Mouse (Mus musculus): ENCODE measurements at regions not wholly inside any gene's neighbourhood (a gene's known extent, or its start where the extent isn't known, plus 50 kb on each side); places are given as distances from the start of the nearest gene placed in this dataset.
"Not testable (repeated sequence)": the region's sequence is repeated elsewhere in the genome, so short reads cannot be mapped to it uniquely, and the experiment has no call there.

DNA sequence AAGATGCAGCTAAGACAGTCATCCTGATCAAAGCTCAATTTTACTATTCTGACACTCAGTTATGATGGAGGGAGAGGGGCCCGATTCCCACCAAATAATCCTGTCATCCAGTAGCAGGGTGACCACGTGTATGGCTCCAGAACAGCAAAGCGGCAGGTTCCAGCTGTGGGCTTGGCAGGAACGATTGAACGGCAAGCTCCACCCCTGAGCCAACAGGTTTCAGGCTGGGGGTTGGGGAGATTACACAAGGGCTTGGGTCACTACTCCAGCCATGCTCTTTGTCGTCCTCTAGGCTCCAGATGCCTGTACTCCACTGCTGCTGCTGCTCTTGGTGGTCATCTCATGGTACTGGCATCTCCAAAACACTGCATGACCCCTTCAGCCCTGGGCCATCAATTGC is 119.3 kb upstream of the Tbl1xr1 start:
- not testable (repeated sequence) for H3K27ac ChIP-seq (replicated peaks); H3K36me3 ChIP-seq; H3K9ac ChIP-seq (replicated peaks); H3K9me3 ChIP-seq; ATAC-seq (ENCODE audit: low FRiP score, low read depth); H3K27me3 ChIP-seq; H3K4me1 ChIP-seq; H3K4me3 ChIP-seq; H3K4me2 ChIP-seq (replicated peaks)
- 67% methylated on average over 6 of the region's 6 CpGs for WGBS

DNA sequence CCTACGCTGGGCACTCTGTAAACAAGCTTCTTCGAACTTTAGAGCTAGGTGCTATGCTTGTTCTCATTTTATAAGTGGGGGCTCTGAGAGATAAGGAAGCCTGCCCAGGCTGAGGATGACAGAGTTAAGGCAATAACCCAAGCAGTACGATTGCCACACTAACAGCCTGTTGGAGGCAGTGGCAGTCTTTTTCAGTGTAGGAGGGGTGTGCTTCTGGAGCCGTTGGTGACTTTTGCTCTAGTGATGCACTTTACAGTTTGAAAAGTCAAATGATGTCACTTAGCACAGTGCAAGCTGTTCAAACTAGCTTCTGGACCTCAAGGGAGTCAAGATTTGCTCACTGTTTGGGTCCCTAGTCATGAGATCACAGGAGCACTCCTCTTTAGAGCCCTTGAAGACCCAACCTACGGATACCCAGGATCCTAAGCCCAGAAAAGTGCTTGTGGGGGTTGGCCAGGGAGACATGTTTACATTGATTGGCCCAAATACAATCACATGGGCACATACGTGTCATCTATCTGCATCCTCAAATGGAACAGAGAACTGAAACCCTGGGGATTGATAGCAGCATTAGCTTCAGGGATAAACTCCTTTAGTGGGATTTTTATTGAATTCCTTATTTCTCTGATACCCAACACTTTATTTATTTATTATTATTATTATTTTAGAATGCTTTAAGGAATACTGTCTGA is 117.7 kb upstream of the Tbl1xr1 start:
- Histone ChIP-seq H3K9me3 (no peaks in the 10 kb centered on the region), H3K36me3 (no peaks in the 10 kb centered on the region), H3K27ac (replicated peaks) (no peak overlapping the region), H3K27me3 (no peaks in the 10 kb centered on the region), H3K4me3 (no peak overlapping the region), H3K4me1 (peaks cover 7% of the 10 kb centered on the region), H3K4me2 (replicated peaks) (no peak overlapping the region), H3K9ac (replicated peaks) (no peak overlapping the region)
- ATAC-seq (ENCODE audit: low FRiP score, low read depth), result no peak
- WGBS, result 86% methylated on average over 6 of the region's 6 CpGs

DNA sequence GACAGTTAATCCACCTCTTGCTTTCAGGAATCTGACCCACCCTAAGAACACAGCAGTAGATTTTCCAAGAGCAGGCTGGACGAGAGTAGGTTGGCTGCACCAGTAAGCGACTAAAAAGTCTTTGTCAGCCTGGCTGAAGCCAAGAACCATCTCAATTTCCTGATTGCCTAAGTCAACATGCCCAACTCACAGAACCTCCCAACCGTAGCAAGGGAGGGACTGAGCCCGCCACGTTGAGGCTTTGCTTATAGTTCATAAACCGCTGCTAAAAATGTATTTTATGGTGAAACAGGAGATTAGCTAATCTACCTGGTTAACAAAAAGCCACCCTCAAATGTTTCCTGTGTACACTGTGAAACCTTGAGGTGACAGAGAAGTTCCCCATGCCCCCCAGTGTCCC is 115.4 kb upstream of the Tbl1xr1 start:
- Histone ChIP-seq H3K9me3 (no peaks in the 10 kb centered on the region), H3K36me3 (no peaks in the 10 kb centered on the region), H3K4me3 (no peak overlapping the region), H3K27ac (replicated peaks) (no peak overlapping the region), H3K27me3 (no peaks in the 10 kb centered on the region), H3K4me2 (replicated peaks) (no peak overlapping the region), H3K9ac (replicated peaks) (no peak overlapping the region), H3K4me1 (peaks cover 10% of the 10 kb centered on the region)
- ATAC-seq (ENCODE audit: low FRiP score, low read depth), result no peak
- WGBS, result 71% methylated on average over 6 of the region's 6 CpGs

DNA sequence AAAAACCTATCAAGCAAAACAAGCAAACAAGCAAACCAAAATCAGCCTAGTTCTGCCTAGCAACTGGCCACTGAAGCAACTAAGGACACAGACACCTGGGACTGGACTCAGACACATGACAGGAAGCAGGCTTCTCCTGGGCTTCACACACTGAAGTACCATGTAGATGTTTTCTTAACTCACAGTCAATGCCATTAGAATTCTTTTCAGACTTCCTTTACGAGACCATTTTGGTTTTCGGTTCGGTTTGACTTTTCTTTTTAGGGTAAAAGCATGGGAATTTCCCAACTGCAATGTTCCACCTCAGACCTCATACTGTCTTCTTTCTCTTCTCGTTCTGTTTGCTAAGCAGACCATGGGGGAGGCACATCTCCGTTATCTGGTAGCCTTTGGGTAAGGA is 114.7 kb upstream of the Tbl1xr1 start:
- H3K4me3 ChIP-seq, result no peak overlapping the region
- H3K27ac ChIP-seq (replicated peaks), result no peak overlapping the region
- no peak overlapping the region for H3K9ac ChIP-seq (replicated peaks)
- H3K4me2 ChIP-seq (replicated peaks), result no peak overlapping the region
- H3K36me3 ChIP-seq, result no peaks in the 10 kb centered on the region
- 86% methylated on average over 5 of the region's 5 CpGs for WGBS
- H3K4me1 ChIP-seq, result peaks cover 10% of the 10 kb centered on the region
- H3K9me3 ChIP-seq, result no peaks in the 10 kb centered on the region
- no peak for ATAC-seq (ENCODE audit: low FRiP score, low read depth)
- no peaks in the 10 kb centered on the region for H3K27me3 ChIP-seq

DNA sequence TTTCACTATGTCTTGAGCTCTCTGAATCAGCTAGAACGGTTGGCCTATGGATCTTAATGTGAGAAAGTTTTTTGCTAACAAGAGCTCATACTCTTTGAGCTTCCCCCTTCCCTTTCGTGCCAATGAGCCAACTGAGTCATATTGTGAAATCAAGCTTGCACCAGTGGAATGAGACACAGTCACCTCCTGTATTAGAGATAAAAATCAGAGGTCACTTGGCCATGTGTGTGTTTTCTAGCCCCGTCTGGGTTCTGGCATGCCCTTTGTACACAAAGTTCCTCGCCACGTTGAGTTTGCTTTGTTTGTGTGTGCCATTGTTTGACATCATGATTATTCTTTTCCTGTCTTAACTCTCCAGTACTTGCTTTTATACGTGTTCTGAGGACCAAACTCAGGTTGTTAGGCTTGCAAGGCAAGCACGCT is 114.1 kb upstream of the Tbl1xr1 start:
- Histone ChIP-seq H3K36me3 (no peaks in the 10 kb centered on the region), H3K27me3 (no peaks in the 10 kb centered on the region), H3K27ac (replicated peaks) (no peak overlapping the region), H3K4me3 (no peak overlapping the region), H3K4me2 (replicated peaks) (no peak overlapping the region), H3K9me3 (no peaks in the 10 kb centered on the region), H3K9ac (replicated peaks) (no peak overlapping the region), H3K4me1 (peaks cover 10% of the 10 kb centered on the region)
- no peak for ATAC-seq (ENCODE audit: low FRiP score, low read depth)
- 48% methylated on average over 7 of the region's 7 CpGs for WGBS

DNA sequence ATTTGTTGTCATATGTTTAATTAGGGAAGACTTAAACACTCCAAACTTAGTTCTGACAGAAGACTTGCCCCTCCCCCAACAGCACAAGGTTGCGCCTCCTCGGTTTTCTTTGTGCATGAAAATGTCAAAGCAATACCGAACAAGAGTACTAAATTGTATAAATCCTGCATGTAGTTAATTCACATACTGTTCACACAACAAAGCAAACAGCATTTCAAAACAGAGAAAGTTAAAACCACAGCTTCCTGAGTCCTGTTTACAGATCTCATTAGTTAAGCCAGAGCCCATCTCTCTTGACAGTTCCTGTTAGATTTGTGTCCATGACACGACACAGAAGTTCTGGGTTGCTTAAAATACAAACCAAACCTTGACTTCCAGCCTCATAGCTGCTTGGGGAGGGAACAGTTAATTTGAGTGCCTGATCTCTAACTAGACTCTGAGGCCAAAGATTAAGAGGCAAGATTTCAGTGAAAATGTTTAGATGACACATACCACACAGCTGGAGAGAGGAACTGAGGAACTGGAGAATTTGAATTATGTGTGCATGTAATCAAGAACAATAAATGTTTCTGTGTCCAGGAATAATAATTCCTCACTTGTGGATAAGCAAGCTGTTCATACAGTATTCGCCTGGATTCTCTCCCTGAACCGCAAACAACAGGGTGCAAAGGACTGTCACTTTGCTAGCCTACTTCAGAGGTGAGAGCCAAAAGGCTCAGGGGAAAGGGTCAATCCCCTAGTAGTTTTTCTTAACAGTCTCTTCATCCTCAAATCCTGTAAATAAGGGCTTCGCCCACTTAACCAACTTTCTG is 113.3 kb upstream of the Tbl1xr1 start:
- WGBS, result 37% methylated on average over 7 of the region's 7 CpGs
- H3K36me3 ChIP-seq, result no peaks in the 10 kb centered on the region
- H3K9ac ChIP-seq (replicated peaks), result no peak overlapping the region
- H3K4me1 ChIP-seq, result peaks cover 10% of the 10 kb centered on the region
- no peaks in the 10 kb centered on the region for H3K9me3 ChIP-seq
- H3K27ac ChIP-seq (replicated peaks), result no peak overlapping the region
- no peak overlapping the region for H3K4me3 ChIP-seq
- no peak for ATAC-seq (ENCODE audit: low FRiP score, low read depth)
- H3K27me3 ChIP-seq, result no peaks in the 10 kb centered on the region
- H3K4me2 ChIP-seq (replicated peaks), result no peak overlapping the region

DNA sequence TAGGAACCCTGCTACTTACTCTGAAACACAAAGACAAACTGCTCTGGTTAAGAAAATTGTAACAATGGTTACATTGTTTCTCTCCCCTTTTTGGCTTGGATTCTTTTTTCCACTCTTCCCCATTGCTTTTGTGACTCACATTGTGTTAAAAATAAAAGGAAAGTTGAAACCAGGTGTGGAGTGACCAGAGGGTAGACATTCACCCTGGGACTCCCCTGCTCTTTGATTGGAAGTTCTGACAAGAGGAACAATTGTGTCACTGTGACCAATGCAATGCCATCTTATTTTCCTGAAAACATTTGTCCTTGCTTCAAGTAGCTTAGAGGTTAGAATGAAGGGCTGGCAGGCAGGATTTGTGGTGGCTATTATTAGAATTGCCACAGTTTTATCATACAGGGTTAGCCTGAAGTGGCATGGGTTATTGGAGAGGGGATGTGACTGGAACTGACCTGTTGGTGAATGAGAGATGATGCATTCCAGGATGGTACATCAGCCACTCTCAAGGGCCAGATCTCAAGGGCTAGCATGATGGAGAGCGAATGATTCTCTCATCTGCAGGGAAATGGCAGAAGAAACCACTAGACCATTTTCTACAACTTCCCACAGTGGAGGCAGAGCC is 112.6 kb upstream of the Tbl1xr1 start:
- WGBS, result 96% methylated on average over 1 of the region's 1 CpGs

DNA sequence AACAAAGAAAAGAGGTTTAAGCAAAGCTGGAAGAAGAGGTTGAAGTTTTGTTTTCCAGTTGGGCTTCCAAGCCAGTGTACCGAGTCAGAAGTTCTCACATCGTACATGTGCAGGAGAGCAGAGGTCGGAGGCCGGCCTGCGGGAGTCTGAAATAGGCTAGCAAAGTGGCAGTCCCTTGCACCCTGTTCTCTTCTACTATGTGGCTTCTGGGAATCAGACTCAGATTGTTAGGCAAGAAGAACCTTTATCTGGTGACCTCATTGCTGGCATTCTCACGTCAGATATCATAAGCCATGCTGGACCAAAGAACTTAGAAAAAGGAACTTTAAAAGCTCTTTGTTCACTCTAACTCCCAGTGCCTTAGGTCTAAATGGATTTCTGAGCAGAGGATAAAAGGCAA is 112.0 kb upstream of the Tbl1xr1 start:
- Histone ChIP-seq H3K4me1 (peaks cover 10% of the 10 kb centered on the region), H3K9me3 (no peaks in the 10 kb centered on the region), H3K4me3 (no peak overlapping the region), H3K9ac (replicated peaks) (no peak overlapping the region), H3K27me3 (no peaks in the 10 kb centered on the region), H3K4me2 (replicated peaks) (no peak overlapping the region), H3K27ac (replicated peaks) (no peak overlapping the region), H3K36me3 (no peaks in the 10 kb centered on the region)
- WGBS, result 80% methylated on average over 6 of the region's 6 CpGs
- ATAC-seq (ENCODE audit: low FRiP score, low read depth), result no peak

More for the DNA sequence above, 112.6 kb upstream of the Tbl1xr1 start:
- Histone ChIP-seq H3K27ac (replicated peaks) (no peak overlapping the region), H3K4me1 (peaks cover 10% of the 10 kb centered on the region), H3K36me3 (no peaks in the 10 kb centered on the region), H3K9ac (replicated peaks) (no peak overlapping the region), H3K9me3 (no peaks in the 10 kb centered on the region), H3K27me3 (no peaks in the 10 kb centered on the region), H3K4me3 (no peak overlapping the region), H3K4me2 (replicated peaks) (no peak overlapping the region)
- ATAC-seq (ENCODE audit: low FRiP score, low read depth), result no peak

DNA sequence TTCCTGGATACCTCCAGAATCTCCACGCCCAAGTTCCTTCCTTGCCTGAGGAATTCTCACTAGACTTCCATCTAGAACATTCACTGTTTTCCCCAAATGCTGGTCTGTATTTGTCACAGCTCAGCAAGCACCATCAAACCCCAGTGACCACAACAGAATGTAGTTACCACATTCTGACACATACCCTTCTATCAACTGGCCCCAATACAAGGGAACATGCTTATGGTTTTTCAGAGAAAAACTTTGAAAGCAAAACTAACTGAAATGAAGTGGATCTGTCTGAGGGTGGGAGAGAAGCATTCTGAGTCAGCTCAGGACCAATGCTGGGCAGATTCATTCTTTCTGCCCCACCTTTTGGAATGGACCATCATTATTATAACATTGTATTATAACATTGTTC is 110.9 kb upstream of the Tbl1xr1 start:
- Histone ChIP-seq H3K27me3 (no peaks in the 10 kb centered on the region), H3K4me3 (no peak overlapping the region), H3K4me1 (peaks cover 10% of the 10 kb centered on the region), H3K9ac (replicated peaks) (no peak overlapping the region), H3K9me3 (no peaks in the 10 kb centered on the region), H3K4me2 (replicated peaks) (no peak overlapping the region), H3K27ac (replicated peaks) (no peak overlapping the region), H3K36me3 (no peaks in the 10 kb centered on the region)
- ATAC-seq (ENCODE audit: low FRiP score, low read depth), result no peak
- WGBS, result 96% methylated on average over 1 of the region's 1 CpGs

DNA sequence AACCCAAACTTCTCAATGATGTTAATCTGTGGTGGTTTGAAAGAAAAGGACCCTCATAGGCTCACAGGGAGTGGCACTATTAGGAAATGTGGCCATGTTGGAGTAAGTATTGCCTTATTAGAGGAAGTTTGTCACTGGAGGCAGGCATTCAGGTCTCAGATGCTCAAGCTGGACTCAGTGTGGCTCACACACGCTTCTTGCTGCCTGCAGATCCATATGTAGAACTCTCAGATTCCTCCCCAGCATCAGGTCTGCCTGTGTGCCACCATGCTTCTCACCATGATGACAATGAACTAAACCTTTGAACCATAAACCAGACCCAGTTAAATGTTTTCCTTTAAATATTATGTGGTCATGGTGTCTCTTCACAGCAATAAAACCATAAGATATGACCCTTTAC is 104.7 kb upstream of the Tbl1xr1 start:
- no peak overlapping the region for H3K4me2 ChIP-seq (replicated peaks)
- no peaks in the 10 kb centered on the region for H3K4me1 ChIP-seq
- 94% methylated on average over 1 of the region's 1 CpGs for WGBS
- no peak overlapping the region for H3K9ac ChIP-seq (replicated peaks)
- no peaks in the 10 kb centered on the region for H3K9me3 ChIP-seq
- H3K27me3 ChIP-seq, result no peaks in the 10 kb centered on the region
- H3K27ac ChIP-seq (replicated peaks), result no peak overlapping the region
- H3K4me3 ChIP-seq, result no peak overlapping the region
- no peaks in the 10 kb centered on the region for H3K36me3 ChIP-seq
- ATAC-seq (ENCODE audit: low FRiP score, low read depth), result no peak

DNA sequence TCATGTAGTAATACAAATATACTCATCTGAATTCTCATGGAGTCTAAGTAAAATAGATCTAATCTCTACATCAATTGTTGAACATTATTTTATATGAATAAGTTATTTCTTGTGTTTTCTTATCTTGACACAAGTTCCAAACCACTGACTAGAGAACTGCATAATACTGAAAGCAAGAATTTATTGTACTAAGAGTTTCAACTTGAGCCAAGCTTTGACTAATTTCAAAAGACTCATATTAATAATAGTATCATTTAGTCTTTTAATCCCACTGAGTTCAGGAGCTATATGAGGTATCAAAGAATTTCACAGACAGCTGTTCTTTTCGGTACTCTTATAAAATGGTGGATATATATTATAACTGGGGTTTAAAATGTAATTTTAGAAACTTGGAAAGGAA is 103.3 kb upstream of the Tbl1xr1 start:
- no peak overlapping the region for H3K9ac ChIP-seq (replicated peaks)
- 96% methylated on average over 1 of the region's 1 CpGs for WGBS
- ATAC-seq (ENCODE audit: low FRiP score, low read depth), result no peak
- no peaks in the 10 kb centered on the region for H3K9me3 ChIP-seq
- H3K4me1 ChIP-seq, result no peaks in the 10 kb centered on the region
- H3K4me3 ChIP-seq, result no peak overlapping the region
- no peaks in the 10 kb centered on the region for H3K36me3 ChIP-seq
- no peak overlapping the region for H3K4me2 ChIP-seq (replicated peaks)
- no peaks in the 10 kb centered on the region for H3K27me3 ChIP-seq
- H3K27ac ChIP-seq (replicated peaks), result no peak overlapping the region

DNA sequence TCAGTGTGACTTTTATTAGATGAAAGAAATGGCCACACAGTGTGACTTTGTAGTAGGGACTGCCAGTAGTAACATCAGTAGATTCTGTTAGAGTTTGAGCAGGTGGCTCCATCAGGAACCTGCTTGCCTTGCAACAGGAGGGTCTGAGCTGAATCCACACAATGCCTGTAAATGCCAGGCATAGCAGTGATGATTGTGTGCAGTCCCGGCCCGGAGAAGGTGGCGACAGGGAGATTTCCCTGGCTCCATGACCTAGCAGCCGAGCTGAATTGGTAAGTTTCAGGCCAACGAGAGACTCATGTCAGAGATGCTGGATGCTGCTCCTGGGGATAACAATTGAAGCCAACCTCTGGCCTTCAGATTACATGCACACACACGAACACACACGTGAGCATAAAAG is 102.8 kb upstream of the Tbl1xr1 start:
- H3K27ac ChIP-seq (replicated peaks), result no peak overlapping the region

More for the DNA sequence above, 102.8 kb upstream of the Tbl1xr1 start:
- H3K4me2 ChIP-seq (replicated peaks), result no peak overlapping the region
- no peak for ATAC-seq (ENCODE audit: low FRiP score, low read depth)
- H3K9ac ChIP-seq (replicated peaks), result no peak overlapping the region
- WGBS, result 87% methylated on average over 7 of the region's 7 CpGs
- no peaks in the 10 kb centered on the region for H3K36me3 ChIP-seq
- H3K4me1 ChIP-seq, result no peaks in the 10 kb centered on the region
- no peak overlapping the region for H3K4me3 ChIP-seq
- H3K27me3 ChIP-seq, result no peaks in the 10 kb centered on the region
- no peaks in the 10 kb centered on the region for H3K9me3 ChIP-seq
